ENCODE assay signal across 16 mouse cellular contexts in the genomic region with DNA sequence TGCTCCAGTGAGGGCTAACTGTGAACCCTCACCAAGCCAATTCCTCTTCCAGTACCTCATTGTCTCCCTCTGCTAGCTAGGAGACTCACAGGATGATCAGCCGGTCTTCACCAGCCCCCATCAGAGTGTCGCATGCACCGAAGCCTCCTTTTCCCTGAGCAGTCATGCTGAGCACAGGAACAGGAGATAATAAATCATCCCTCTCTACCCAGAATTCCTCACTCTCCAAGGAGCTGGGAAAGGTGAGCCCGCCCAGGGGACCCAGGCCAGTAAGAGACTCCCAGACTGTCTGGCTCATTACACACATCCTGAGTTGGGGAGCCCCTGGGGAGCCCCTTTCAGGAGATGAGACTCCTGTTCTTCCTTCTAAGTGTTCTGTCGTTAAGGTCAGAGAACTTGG.
DNase-seq lines count a peak whose midpoint lies in the region; ATAC-seq and TF ChIP-seq lines count a peak whose summit lies in the region.
"Had no signal": no experiment of that assay in that cellular context is flagged by ENCODE, and none has a peak within 500 bp of the region (broad histone marks: within the 10 kb centered on the region; RNA-seq: fewer than 3 reads in every experiment).

No protein-coding gene starts in this region.

- H3K4me1 ChIP-seq in hindbrain, embryonic 15.5 days (replicated peaks) = peaks cover 10% of the 10 kb centered on the region
- peaks cover 7% of the 10 kb centered on the region; the same call in 1 of the 2 replicates for H3K4me1 ChIP-seq in hindbrain, postnatal 0 days (ENCODE audit: insufficient read depth, low read length)
- H3K4me1 ChIP-seq in embryonic facial prominence, embryonic 14.5 days (ENCODE audit: control insufficient read depth, insufficient read depth, low read length) = peaks cover 7% of the 10 kb centered on the region; the same call in 1 of the 2 replicates
- peaks cover 12% of the 10 kb centered on the region for H3K4me1 ChIP-seq in kidney, embryonic 15.5 days
- H3K4me1 ChIP-seq in neural tube, embryonic 12.5 days = peaks cover 19% of the 10 kb centered on the region

- 39% methylated on average over 5 of the region's 5 CpGs for whole genome bisulfite sequencing in hindbrain, embryonic 15.5 days
- 42% methylated on average over 5 of the region's 5 CpGs for WGBS in hindbrain, postnatal 0 days
- 57% methylated on average over 5 of the region's 5 CpGs for WGBS in embryonic facial prominence, embryonic 14.5 days
- 10% methylated on average over 5 of the region's 5 CpGs for WGBS in kidney, embryonic 15.5 days
- WGBS in neural tube, embryonic 12.5 days = 17% methylated on average over 5 of the region's 5 CpGs

- H3K9me3 ChIP-seq in hindbrain, embryonic 15.5 days = no peaks in the 10 kb centered on the region
- no peaks in the 10 kb centered on the region for H3K9me3 ChIP-seq in hindbrain, postnatal 0 days (ENCODE audit: low read length)
- H3K9me3 ChIP-seq in embryonic facial prominence, embryonic 14.5 days (ENCODE audit: control insufficient read depth, low read length) = no peaks in the 10 kb centered on the region
- no peaks in the 10 kb centered on the region for H3K9me3 ChIP-seq in kidney, embryonic 15.5 days (replicated peaks)
- H3K9me3 ChIP-seq in neural tube, embryonic 12.5 days = no peaks in the 10 kb centered on the region

- H3K9ac ChIP-seq in hindbrain, embryonic 15.5 days = no peak overlapping the region
- no peak overlapping the region for H3K9ac ChIP-seq in hindbrain, postnatal 0 days (replicated peaks; ENCODE audit: low read length)
- H3K9ac ChIP-seq in embryonic facial prominence, embryonic 14.5 days (ENCODE audit: low read depth, low read length) = no peak overlapping the region
- no peak overlapping the region for H3K9ac ChIP-seq in kidney, embryonic 15.5 days
- no peak overlapping the region for H3K9ac ChIP-seq in neural tube, embryonic 12.5 days
- H3K9ac ChIP-seq: liver, embryonic 14.5 days had no signal

- no peak overlapping the region for H3K27ac ChIP-seq in hindbrain, embryonic 15.5 days (replicated peaks)
- H3K27ac ChIP-seq in hindbrain, postnatal 0 days = no peak overlapping the region
- no peak overlapping the region for H3K27ac ChIP-seq in embryonic facial prominence, embryonic 14.5 days (replicated peaks; ENCODE audit: low read depth, low read length)
- peak overlapping the region; percentile 46 for H3K27ac ChIP-seq in kidney, embryonic 15.5 days
- H3K27ac ChIP-seq in neural tube, embryonic 12.5 days = no peak overlapping the region
- no peak overlapping the region for H3K27ac ChIP-seq in gastrocnemius, adult 2 months
- H3K27ac ChIP-seq: liver, embryonic 14.5 days had no signal

- intact Hi-C loops in gastrocnemius, adult 2 months (cut with DNase I) = no loop called here

- DNase-seq in hindbrain, postnatal 0 days (ENCODE audit: low spot score) = no peak
- DNase-seq in embryonic facial prominence, embryonic 14.5 days (ENCODE audit: low spot score) = peak; percentile 48
- DNase-seq in gastrocnemius, adult 2 months = no peak
- no peak for DNase-seq in testis, postnatal 14 days (ENCODE audit: low spot score)
- DNase-seq: cerebellum, postnatal 25 days; heart, adult 18-20 months; heart, postnatal 10 days; lung, postnatal 36 days; midbrain, embryonic 14.5 days; right cerebral cortex, postnatal 14 days; thymus, postnatal 14 days had no signal

- peak; percentile 51; the same call in 1 of the 2 replicates for ATAC-seq in hindbrain, embryonic 15.5 days (ENCODE audit: low FRiP score, low read depth)
- no peak for ATAC-seq in hindbrain, postnatal 0 days
- peak; percentile 85 for ATAC-seq in embryonic facial prominence, embryonic 14.5 days (ENCODE audit: low read depth)
- peak; percentile 92 for ATAC-seq in kidney, embryonic 15.5 days (replicated peaks; ENCODE audit: low FRiP score)
- 0 out of 2 replicates have a peak, but pooled peaks have one; percentile 29 for ATAC-seq in neural tube, embryonic 12.5 days (ENCODE audit: low FRiP score, low read depth)

- no peaks in the 10 kb centered on the region for H3K36me3 ChIP-seq in hindbrain, embryonic 15.5 days
- no peaks in the 10 kb centered on the region for H3K36me3 ChIP-seq in hindbrain, postnatal 0 days (ENCODE audit: insufficient read depth, low read length)
- no peaks in the 10 kb centered on the region for H3K36me3 ChIP-seq in embryonic facial prominence, embryonic 14.5 days (ENCODE audit: control insufficient read depth, insufficient read depth, low read length)
- H3K36me3 ChIP-seq in kidney, embryonic 15.5 days = no peaks in the 10 kb centered on the region
- no peaks in the 10 kb centered on the region for H3K36me3 ChIP-seq in neural tube, embryonic 12.5 days

- TF ChIP-seq CTCF in hindbrain, postnatal 0 days (IDR thresholded peaks at IDR 0.05; ENCODE audit: low read depth) = no peak
- no peak for TF ChIP-seq CTCF in gastrocnemius, adult 2 months (IDR thresholded peaks at IDR 0.05)

- no peaks in the 10 kb centered on the region for H3K27me3 ChIP-seq in hindbrain, embryonic 15.5 days
- no peaks in the 10 kb centered on the region for H3K27me3 ChIP-seq in hindbrain, postnatal 0 days (ENCODE audit: insufficient read depth, low read length)
- no peaks in the 10 kb centered on the region for H3K27me3 ChIP-seq in embryonic facial prominence, embryonic 14.5 days (replicated peaks; ENCODE audit: control insufficient read depth, insufficient read depth, low read length)
- H3K27me3 ChIP-seq in kidney, embryonic 15.5 days = no peaks in the 10 kb centered on the region
- H3K27me3 ChIP-seq in neural tube, embryonic 12.5 days (replicated peaks) = no peaks in the 10 kb centered on the region

- H3K4me2 ChIP-seq in hindbrain, embryonic 15.5 days = no peak overlapping the region
- H3K4me2 ChIP-seq in hindbrain, postnatal 0 days (ENCODE audit: low read depth, low read length) = no peak overlapping the region
- H3K4me2 ChIP-seq in embryonic facial prominence, embryonic 14.5 days (ENCODE audit: low read depth, low read length) = no peak overlapping the region
- no peak overlapping the region for H3K4me2 ChIP-seq in kidney, embryonic 15.5 days
- 0 out of 2 replicates have a peak overlapping the region, but pooled peaks have one; percentile 18 for H3K4me2 ChIP-seq in neural tube, embryonic 12.5 days (replicated peaks)

- no peak overlapping the region for H3K4me3 ChIP-seq in hindbrain, embryonic 15.5 days
- no peak overlapping the region for H3K4me3 ChIP-seq in hindbrain, postnatal 0 days (ENCODE audit: low read length)
- H3K4me3 ChIP-seq in embryonic facial prominence, embryonic 14.5 days (ENCODE audit: low read depth, low read length) = no peak overlapping the region
- no peak overlapping the region for H3K4me3 ChIP-seq in kidney, embryonic 15.5 days (replicated peaks)
- no peak overlapping the region for H3K4me3 ChIP-seq in neural tube, embryonic 12.5 days
- no peak overlapping the region for H3K4me3 ChIP-seq in gastrocnemius, adult 2 months
- H3K4me3 ChIP-seq: erythroblast, embryonic 14.5 days had no signal
